Mouse (Mus musculus): Measurements from ENCODE around the gene Dnajb4. TPM values are rescaled to one million over a fixed set of nuclear protein-coding genes. Genes with fewer than 3 reads are reported as not detected.

Dnajb4 gene
- total and polyA plus RNA-seq, 3 experiments, result 10.7 to 14.6 TPM; not detected in 1

DNA sequence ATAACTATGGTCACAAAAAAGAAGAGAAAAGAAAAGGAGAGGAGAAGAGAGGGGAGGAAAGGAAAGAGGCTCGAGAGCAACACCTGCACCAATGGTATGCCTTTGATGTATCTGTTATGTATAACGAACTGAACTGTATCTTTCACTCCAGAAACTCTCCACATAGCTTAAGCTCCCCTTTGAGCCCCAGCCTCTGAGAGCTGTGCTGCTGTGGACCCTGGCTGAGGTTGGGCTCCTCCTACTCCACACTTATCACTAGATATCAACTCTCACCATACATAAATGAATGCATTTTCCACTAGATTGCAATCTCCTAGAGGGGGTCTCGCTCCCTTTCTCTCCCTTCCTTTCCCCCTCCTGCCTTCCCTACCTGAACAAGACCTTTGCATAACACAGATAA lies 6.1 kb downstream of the Dnajb4 start:
- Histone ChIP-seq H3K4me1 (ENCODE audit: control insufficient read depth in 1 of 2, insufficient read depth in 2 of 2, low read length in 2 of 2) (peaks cover 15 to 19% of the 10 kb centered on the region in 2 experiments), H3K79me2 (ENCODE audit: control insufficient read depth, insufficient read depth, low read length, poor library complexity) (peaks cover 8% of the 10 kb centered on the region), H3K27me3 (ENCODE audit: control insufficient read depth in 1 of 2, insufficient read depth in 2 of 2, low read length in 2 of 2) (no peaks in the 10 kb centered on the region), H3K4me3 (ENCODE audit: control insufficient read depth in 1 of 2, insufficient read depth in 1 of 2, low read depth in 2 of 2, low read length in 2 of 2) (no peak overlapping the region), H3K9me3 (replicated peaks; ENCODE audit: insufficient read depth, low read length) (no peaks in the 10 kb centered on the region), H3K36me3 (ENCODE audit: control insufficient read depth in 1 of 2, insufficient read depth in 2 of 2, low read length in 2 of 2) (peaks cover 0 to 39% of the 10 kb centered on the region in 2 experiments; a peak in 2 of 4 replicates), H3K9ac (ENCODE audit: control insufficient read depth, low read depth, low read length, poor library complexity, severe bottlenecking) (no peak overlapping the region), H3K27ac (ENCODE audit: control insufficient read depth, low read depth, low read length) (no peak overlapping the region)
- no peak for TF ChIP-seq CHD2 (IDR thresholded peaks at IDR 0.05; ENCODE audit: low read length)
- no peak for TF ChIP-seq ZNF384 (IDR thresholded peaks at IDR 0.05; ENCODE audit: low read depth, low read length)
- TF ChIP-seq GABPA (IDR thresholded peaks at IDR 0.05; ENCODE audit: low read depth, low read length), result no peak
- no peak for TF ChIP-seq NELFE (IDR thresholded peaks at IDR 0.05; ENCODE audit: low read depth, low read length)
- no peak for TF ChIP-seq MEF2A (IDR thresholded peaks at IDR 0.05; ENCODE audit: extremely low read depth, insufficient replicate concordance, low read depth, low read length, poor library complexity, severe bottlenecking)
- no peak for TF ChIP-seq TBP (IDR thresholded peaks at IDR 0.05; ENCODE audit: low read depth, low read length)
- TF ChIP-seq EP300 (IDR thresholded peaks at IDR 0.05; ENCODE audit: low read depth in 1 of 2, low read length in 2 of 2), result peak in 1 of 2 experiments; percentile 15; a peak in 1 of 4 replicates
- no peak for TF ChIP-seq USF2 (IDR thresholded peaks at IDR 0.05; ENCODE audit: borderline replicate concordance in 1 of 2, insufficient read depth in 1 of 2, low read depth in 1 of 2, low read length in 2 of 2)
- TF ChIP-seq POLR2AphosphoS5 (IDR thresholded peaks at IDR 0.05; ENCODE audit: borderline replicate concordance, low read depth, low read length), result no peak
- no peak for TF ChIP-seq POLR2AphosphoS2 (IDR thresholded peaks at IDR 0.05; ENCODE audit: low read length)
- TF ChIP-seq TCF12 (IDR thresholded peaks at IDR 0.05; ENCODE audit: low read depth, low read length), result 0 out of 2 replicates have a peak, but pooled peaks have one; percentile 10
- TF ChIP-seq MYB (IDR thresholded peaks at IDR 0.05; ENCODE audit: low read depth, low read length), result no peak
- no peak for TF ChIP-seq HCFC1 (IDR thresholded peaks at IDR 0.05; ENCODE audit: low read depth, low read length)
- no peak for TF ChIP-seq JUND (IDR thresholded peaks at IDR 0.05; ENCODE audit: low read depth, low read length)
- no peak for DNase-seq (ENCODE audit: low read depth, low spot score)

DNA sequence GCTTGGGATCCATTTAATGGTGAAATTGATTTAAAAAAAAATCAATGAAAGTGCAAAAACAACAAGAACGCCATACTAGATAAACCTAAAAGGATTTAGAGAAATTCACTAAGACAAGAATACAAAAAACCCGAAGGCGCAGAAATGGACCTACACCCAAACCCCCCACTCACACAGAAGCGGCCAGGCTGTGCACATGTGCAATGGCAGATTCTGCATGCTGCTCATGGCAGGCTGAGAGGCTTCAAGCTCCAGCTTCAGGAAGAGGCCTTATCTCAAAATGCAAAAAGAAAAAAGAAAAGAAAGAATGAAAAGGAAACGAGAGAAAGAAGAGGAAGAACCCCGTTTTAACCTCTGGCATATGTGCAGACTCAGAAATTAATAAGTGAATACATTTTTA lies 6.7 kb downstream of the Dnajb4 start:
- H3K4me1 ChIP-seq (ENCODE audit: control insufficient read depth in 1 of 2, insufficient read depth in 2 of 2, low read length in 2 of 2), result peaks cover 12 to 19% of the 10 kb centered on the region in 2 experiments
- H3K27me3 ChIP-seq (ENCODE audit: control insufficient read depth in 1 of 2, insufficient read depth in 2 of 2, low read length in 2 of 2), result no peaks in the 10 kb centered on the region
- H3K27ac ChIP-seq (ENCODE audit: control insufficient read depth, low read depth, low read length), result no peak overlapping the region
- DNase-seq (ENCODE audit: low read depth, low spot score), result no peak
- H3K36me3 ChIP-seq (ENCODE audit: control insufficient read depth in 1 of 2, insufficient read depth in 2 of 2, low read length in 2 of 2), result peaks cover 0 to 36% of the 10 kb centered on the region in 2 experiments; a peak in 2 of 4 replicates
- H3K4me3 ChIP-seq (ENCODE audit: control insufficient read depth in 1 of 2, insufficient read depth in 1 of 2, low read depth in 2 of 2, low read length in 2 of 2), result no peak overlapping the region
- no peak overlapping the region for H3K9ac ChIP-seq (ENCODE audit: control insufficient read depth, low read depth, low read length, poor library complexity, severe bottlenecking)
- no peaks in the 10 kb centered on the region for H3K9me3 ChIP-seq (replicated peaks; ENCODE audit: insufficient read depth, low read length)
- TF ChIP-seq GATA1 (IDR thresholded peaks at IDR 0.05; ENCODE audit: low read depth, low read length), result 0 out of 2 replicates have a peak, but pooled peaks have one; percentile 13
- TF ChIP-seq MYC (IDR thresholded peaks at IDR 0.05; ENCODE audit: low read depth, low read length), result 0 out of 2 replicates have a peak, but pooled peaks have one; percentile 25
- TF ChIP-seq CTCF (IDR thresholded peaks at IDR 0.05 in 2 of 3, conservative IDR thresholded peaks at IDR 0.05 in 1 of 3; ENCODE audit: control insufficient read depth in 1 of 3, insufficient read depth in 1 of 3, low read depth in 2 of 3, low read length in 3 of 3, poor library complexity in 1 of 3, severe bottlenecking in 1 of 3), result no peak
- no peak for TF ChIP-seq TBP (IDR thresholded peaks at IDR 0.05; ENCODE audit: low read depth, low read length)
- 0 out of 2 replicates have a peak, but pooled peaks have one; percentile 22 for TF ChIP-seq ETS1 (IDR thresholded peaks at IDR 0.05; ENCODE audit: low read depth, low read length)
- TF ChIP-seq MXI1 (IDR thresholded peaks at IDR 0.05; ENCODE audit: low read depth, low read length), result 0 out of 2 replicates have a peak, but pooled peaks have one; percentile 27
- peaks cover 5% of the 10 kb centered on the region for H3K79me2 ChIP-seq (ENCODE audit: control insufficient read depth, insufficient read depth, low read length, poor library complexity)
